Comparison of ENCODE assay signal across 20 mouse cellular contexts in genomic region chr19:18377466-18378089, GRCm38 (mm10).
DNase-seq lines count a peak whose midpoint lies in the region; ATAC-seq and TF ChIP-seq lines count a peak whose summit lies in the region.
"Had no signal": no experiment of that assay in that cellular context is flagged by ENCODE, and none has a peak within 500 bp of the region (broad histone marks: within the 10 kb centered on the region; RNA-seq: fewer than 3 reads in every experiment).

No protein-coding gene starts in this region.

- ATAC-seq in kidney, postnatal 0 days (replicated peaks; ENCODE audit: low FRiP score, low read depth) = no peak
- no peak for ATAC-seq in midbrain, embryonic 14.5 days (ENCODE audit: low FRiP score, low TSS enrichment)
- ATAC-seq in midbrain, embryonic 16.5 days = peak; percentile 71
- ATAC-seq: CD4-positive, CD25-positive, alpha-beta regulatory T cell, adult 4 months; forebrain, embryonic 13.5 days; forebrain, embryonic 16.5 days had no signal

- no peak for TF ChIP-seq CTCF in kidney, postnatal 0 days (IDR thresholded peaks at IDR 0.05; ENCODE audit: low read depth)

- 56% methylated on average over 4 of the region's 4 CpGs for WGBS in kidney, postnatal 0 days
- WGBS in midbrain, embryonic 14.5 days = 64% methylated on average over 4 of the region's 4 CpGs
- 86% methylated on average over 4 of the region's 4 CpGs for WGBS in midbrain, embryonic 10.5 days
- 56% methylated on average over 4 of the region's 4 CpGs for WGBS in midbrain, embryonic 16.5 days

- DNase-seq in kidney, postnatal 0 days (ENCODE audit: low spot score) = peak; percentile 26
- DNase-seq in kidney, postnatal 25 days = no peak
- peak; percentile 17 for DNase-seq in midbrain, embryonic 14.5 days
- DNase-seq in midbrain, embryonic 10.5 days (ENCODE audit: low spot score) = no peak
- DNase-seq in ovary, postnatal 10 days (ENCODE audit: low spot score) = no peak
- DNase-seq: adrenal gland, adult 2 months; adrenal gland, postnatal 25 days; cerebellum, adult 18-20 months; cerebellum, adult 9-10 months; cerebellum, postnatal 14 days; gastrocnemius, postnatal 10 days; gastrocnemius, postnatal 36 days; heart, adult 2 months had no signal

- no peaks in the 10 kb centered on the region for H3K4me1 ChIP-seq in kidney, postnatal 0 days (replicated peaks; ENCODE audit: insufficient read depth, low read length)
- no peaks in the 10 kb centered on the region for H3K4me1 ChIP-seq in midbrain, embryonic 14.5 days (ENCODE audit: control insufficient read depth, insufficient read depth, low read length)
- no peaks in the 10 kb centered on the region for H3K4me1 ChIP-seq in midbrain, embryonic 10.5 days
- no peaks in the 10 kb centered on the region for H3K4me1 ChIP-seq in midbrain, embryonic 16.5 days (ENCODE audit: control insufficient read depth, insufficient read depth, low read length)
- H3K4me1 ChIP-seq: forebrain, embryonic 10.5 days; forebrain, embryonic 13.5 days had no signal

- no peaks in the 10 kb centered on the region for H3K9me3 ChIP-seq in kidney, postnatal 0 days (replicated peaks; ENCODE audit: low read length)
- H3K9me3 ChIP-seq in midbrain, embryonic 14.5 days (ENCODE audit: control insufficient read depth, low read length) = no peaks in the 10 kb centered on the region
- no peaks in the 10 kb centered on the region for H3K9me3 ChIP-seq in midbrain, embryonic 10.5 days (replicated peaks)
- H3K9me3 ChIP-seq in midbrain, embryonic 16.5 days (replicated peaks; ENCODE audit: control insufficient read depth, low read length, poor library complexity, severe bottlenecking) = no peaks in the 10 kb centered on the region
- H3K9me3 ChIP-seq: forebrain, embryonic 10.5 days; forebrain, embryonic 13.5 days had no signal

- no peak overlapping the region for H3K4me3 ChIP-seq in kidney, postnatal 0 days (replicated peaks; ENCODE audit: low read depth, low read length)
- no peak overlapping the region for H3K4me3 ChIP-seq in midbrain, embryonic 14.5 days (replicated peaks; ENCODE audit: low read depth, low read length)
- no peak overlapping the region for H3K4me3 ChIP-seq in midbrain, embryonic 10.5 days
- no peak overlapping the region for H3K4me3 ChIP-seq in midbrain, embryonic 16.5 days (ENCODE audit: low read depth, low read length)
- H3K4me3 ChIP-seq: forebrain, embryonic 10.5 days; forebrain, embryonic 13.5 days; heart, adult 2 months had no signal

- H3K9ac ChIP-seq in kidney, postnatal 0 days (ENCODE audit: low read depth, low read length) = no peak overlapping the region
- H3K9ac ChIP-seq in midbrain, embryonic 14.5 days (replicated peaks; ENCODE audit: low read length) = no peak overlapping the region
- H3K9ac ChIP-seq in midbrain, embryonic 16.5 days (ENCODE audit: low read depth, low read length) = no peak overlapping the region
- H3K9ac ChIP-seq: forebrain, embryonic 13.5 days; hindbrain, embryonic 14.5 days had no signal

- no peaks in the 10 kb centered on the region for H3K27me3 ChIP-seq in kidney, postnatal 0 days (ENCODE audit: insufficient read depth, low read length)
- no peaks in the 10 kb centered on the region for H3K27me3 ChIP-seq in midbrain, embryonic 14.5 days (ENCODE audit: control insufficient read depth, insufficient read depth, low read length)
- no peaks in the 10 kb centered on the region for H3K27me3 ChIP-seq in midbrain, embryonic 10.5 days (ENCODE audit: low read depth, poor library complexity, severe bottlenecking)
- no peaks in the 10 kb centered on the region for H3K27me3 ChIP-seq in midbrain, embryonic 16.5 days (ENCODE audit: control insufficient read depth, insufficient read depth, low read depth, low read length)
- H3K27me3 ChIP-seq: forebrain, embryonic 13.5 days had no signal

- H3K36me3 ChIP-seq in kidney, postnatal 0 days (ENCODE audit: insufficient read depth, low read length) = no peaks in the 10 kb centered on the region
- no peaks in the 10 kb centered on the region for H3K36me3 ChIP-seq in midbrain, embryonic 14.5 days (ENCODE audit: control insufficient read depth, insufficient read depth, low read length)
- H3K36me3 ChIP-seq in midbrain, embryonic 10.5 days = no peaks in the 10 kb centered on the region
- no peaks in the 10 kb centered on the region for H3K36me3 ChIP-seq in midbrain, embryonic 16.5 days (ENCODE audit: control insufficient read depth, insufficient read depth, low read length)
- H3K36me3 ChIP-seq: forebrain, embryonic 10.5 days had no signal

- no peak overlapping the region for H3K4me2 ChIP-seq in kidney, postnatal 0 days (ENCODE audit: low read length)
- H3K4me2 ChIP-seq in midbrain, embryonic 14.5 days (ENCODE audit: low read length) = no peak overlapping the region
- no peak overlapping the region for H3K4me2 ChIP-seq in midbrain, embryonic 16.5 days (ENCODE audit: low read length)
- H3K4me2 ChIP-seq: forebrain, embryonic 13.5 days; heart, embryonic 11.5 days; hindbrain, embryonic 14.5 days had no signal

- no peak overlapping the region for H3K27ac ChIP-seq in kidney, postnatal 0 days
- no peak overlapping the region for H3K27ac ChIP-seq in midbrain, embryonic 14.5 days (replicated peaks; ENCODE audit: low read depth, low read length)
- no peak overlapping the region for H3K27ac ChIP-seq in midbrain, embryonic 10.5 days (replicated peaks)
- no peak overlapping the region for H3K27ac ChIP-seq in midbrain, embryonic 16.5 days (ENCODE audit: low read length)
- H3K27ac ChIP-seq: forebrain, embryonic 10.5 days; forebrain, embryonic 13.5 days; heart, adult 2 months; hindbrain, embryonic 14.5 days had no signal

Comparison
In these comparisons a context has a peak if more than half of its experiments do, and no peak if none do; other contexts are left out.
1. DNase-seq: peak in kidney, postnatal 0 days (single experiment) and midbrain, embryonic 14.5 days (single experiment); none in kidney, postnatal 25 days (0 of 2), midbrain, embryonic 10.5 days (single experiment) and ovary, postnatal 10 days (single experiment).